Mouse (Mus musculus) left cerebral cortex, adult 2 months (tissue): ENCODE data around the gene Pkdcc. TPM values are rescaled to one million over a fixed set of nuclear protein-coding genes. Genes with fewer than 3 reads are reported as not detected.

Source experiments
- DNase-seq, 2 experiments: peaks; one replicate each; pipeline ENCODE4 v3.0.0; 2021 to 2022; ENCODE audit warnings: low spot score in 2 of 2, mixed read lengths in 1 of 2; ENCODE audit errors: extremely low spot score in 1 of 2
- H3K27ac ChIP-seq: fragments of 200-600 bp; 2 replicates; pipeline ENCODE4 v1.8.1; 2022
- H3K4me3 ChIP-seq: fragments of 200-600 bp; 2 replicates; pipeline ENCODE4 v1.8.1; 2022
- CTCF ChIP-seq: fragments of 200-600 bp; IDR thresholded peaks from 2 replicates; pipeline ENCODE4 v1.8.1; 2022; ENCODE audit warnings: antibody characterized with exemption, mild to moderate bottlenecking, moderate library complexity
- intact Hi-C: fragments of 180-260 bp; cut with DNase I; formaldehyde crosslinking; loops from one replicate; pipeline ENCODE4 v1.15.1; 2025
- long read RNA-seq, 2 experiments: library from polyadenylated mRNA; stranded (forward); transcript quantifications; one replicate each; pipeline ENCODE4 v2.0.0; 2021; ENCODE audit warnings: borderline mapping rate in 2 of 2
- total RNA-seq, 2 experiments: library from RNA; stranded (reverse); gene quantifications; 2 replicates each; pipeline ENCODE4 v1.2.3; 2021

Pkdcc gene
- 10 to 100 TPM; 13.6 to 15.1 TPM for total RNA-seq
- long read RNA-seq, experiment 1, transcript Pkdcc-204 (7 exons, 2,446 nt), result major isoform, 9 of 10 reads
- long read RNA-seq, experiment 1, partial matches to known transcripts, result 1 of 10 reads
- long read RNA-seq, experiment 1, other reads (novel, unspliced or antisense), result 0 of 10 reads
- long read RNA-seq, experiment 2, partial matches to known transcripts, result 1 of 3 reads
- long read RNA-seq, experiment 2, other reads (novel, unspliced or antisense), result 0 of 3 reads

GRCm38 (mm10) chr17:83214674-83215528 lies at the start of gene Pkdcc:
Gene Pkdcc (plus strand): TSS chr17:83215292.
- Histone ChIP-seq H3K4me3 (peak within 1 kb of the TSS; percentile 78), H3K27ac (peak within 1 kb of the TSS; percentile 85)
- no peak; the same call in 1 of the 2 replicates for TF ChIP-seq CTCF
- DNase-seq, result peak; percentile 76 to 78
- intact Hi-C loops, result no loop called here

GRCm38 (mm10) chr17:83166195-83166594 lies 48.9 kb upstream of the Pkdcc start:
- DNase-seq, result no peak
- intact Hi-C loops, result no loop called here
- no peak overlapping the region for H3K4me3 ChIP-seq
- TF ChIP-seq CTCF, result no peak
- H3K27ac ChIP-seq, result no peak overlapping the region

- intact Hi-C loops, result no loop called here
- H3K4me3 ChIP-seq, result no peak overlapping the region
Measured at GRCm38 (mm10) chr17:83176146-83176545, 38.9 kb upstream of the Pkdcc start.

GRCm38 (mm10) chr17:83178483-83179150 lies 36.5 kb upstream of the Pkdcc start:
- no peak for TF ChIP-seq CTCF

More at GRCm38 (mm10) chr17:83176146-83176545, 38.9 kb upstream of the Pkdcc start:
- TF ChIP-seq CTCF, result no peak
- H3K27ac ChIP-seq, result no peak overlapping the region
- no peak for DNase-seq

GRCm38 (mm10) chr17:83179151-83179531 lies 36.0 kb upstream of the Pkdcc start:
- H3K4me3 ChIP-seq, result no peak overlapping the region
- no peak for DNase-seq
- intact Hi-C loops, result no loop called here
- H3K27ac ChIP-seq, result no peak overlapping the region
- no peak for TF ChIP-seq CTCF

More at GRCm38 (mm10) chr17:83178483-83179150, 36.5 kb upstream of the Pkdcc start:
- Histone ChIP-seq H3K4me3 (no peak overlapping the region), H3K27ac (no peak overlapping the region)
- intact Hi-C loops, result no loop called here
- DNase-seq, result no peak

- TF ChIP-seq CTCF, result no peak
- intact Hi-C loops, result no loop called here
- DNase-seq, result no peak
- no peak overlapping the region for H3K27ac ChIP-seq
- H3K4me3 ChIP-seq, result no peak overlapping the region
Measured at GRCm38 (mm10) chr17:83179569-83179968, 35.5 kb upstream of the Pkdcc start.

GRCm38 (mm10) chr17:83181086-83181485 lies 34.0 kb upstream of the Pkdcc start:
- intact Hi-C loops, result no loop called here

GRCm38 (mm10) chr17:83181592-83181991 lies 33.5 kb upstream of the Pkdcc start:
- no peak overlapping the region for H3K4me3 ChIP-seq

More at GRCm38 (mm10) chr17:83181086-83181485, 34.0 kb upstream of the Pkdcc start:
- no peak overlapping the region for H3K4me3 ChIP-seq
- DNase-seq, result no peak
- TF ChIP-seq CTCF, result no peak
- H3K27ac ChIP-seq, result no peak overlapping the region

GRCm38 (mm10) chr17:83182061-83182664 lies 32.9 kb upstream of the Pkdcc start:
- Histone ChIP-seq H3K27ac (no peak overlapping the region), H3K4me3 (no peak overlapping the region)
- DNase-seq, result no peak
- TF ChIP-seq CTCF, result no peak
- intact Hi-C loops, result no loop called here

More at GRCm38 (mm10) chr17:83181592-83181991, 33.5 kb upstream of the Pkdcc start:
- no peak for TF ChIP-seq CTCF
- DNase-seq, result no peak
- no peak overlapping the region for H3K27ac ChIP-seq
- intact Hi-C loops, result no loop called here

- no peak overlapping the region for H3K4me3 ChIP-seq
- TF ChIP-seq CTCF, result no peak
- no peak overlapping the region for H3K27ac ChIP-seq
- intact Hi-C loops, result no loop called here
- DNase-seq, result no peak
Measured at GRCm38 (mm10) chr17:83182780-83183179, 32.3 kb upstream of the Pkdcc start.

- no peak for DNase-seq
- Histone ChIP-seq H3K4me3 (no peak overlapping the region), H3K27ac (no peak overlapping the region)
- intact Hi-C loops, result no loop called here
- TF ChIP-seq CTCF, result no peak
Measured at GRCm38 (mm10) chr17:83187751-83188565, 27.1 kb upstream of the Pkdcc start.
